In genomic region chr9:123366708-123367385, GRCm38 (mm10) we compare ENCODE assay signal across 7 mouse cellular contexts. TPM values are rescaled to one million over a fixed set of nuclear protein-coding genes. Genes with fewer than 3 reads are reported as not detected.
A peak's percentile ranks its signal among the peaks of the same experiment; 100 is the strongest.
DNase-seq lines count a peak whose midpoint lies in the region; ATAC-seq lines count a peak whose summit lies in the region.

Gene Lars2, plus strand, starts transcription at chr9:123366927.

- H3K9ac ChIP-seq in embryonic facial prominence, embryonic 12.5 days, result peak within 1 kb of the TSS; percentile 61
- H3K9ac ChIP-seq in limb, embryonic 11.5 days (ENCODE audit: low read length), result peak within 1 kb of the TSS; percentile 86
- peak within 1 kb of the TSS; percentile 67 for H3K9ac ChIP-seq in midbrain, embryonic 14.5 days (replicated peaks; ENCODE audit: low read length)

- peak within 1 kb of the TSS; percentile 83 for H3K4me3 ChIP-seq in embryonic facial prominence, embryonic 12.5 days
- peak within 1 kb of the TSS; percentile 73 for H3K4me3 ChIP-seq in limb, embryonic 11.5 days (ENCODE audit: low read depth, low read length)
- peak within 1 kb of the TSS; percentile 82 for H3K4me3 ChIP-seq in midbrain, embryonic 14.5 days (replicated peaks; ENCODE audit: low read depth, low read length)

- H3K27ac ChIP-seq in embryonic facial prominence, embryonic 12.5 days, result peak within 1 kb of the TSS; percentile 82
- H3K27ac ChIP-seq in limb, embryonic 11.5 days (replicated peaks; ENCODE audit: low read depth, low read length), result peak within 1 kb of the TSS; percentile 68
- H3K27ac ChIP-seq in midbrain, embryonic 14.5 days (replicated peaks; ENCODE audit: low read depth, low read length), result peak within 1 kb of the TSS; percentile 86

- peaks cover 8% of the 10 kb centered on the region; the same call in 1 of the 2 replicates for H3K4me1 ChIP-seq in embryonic facial prominence, embryonic 12.5 days
- no peaks in the 10 kb centered on the region for H3K4me1 ChIP-seq in limb, embryonic 11.5 days (ENCODE audit: control insufficient read depth, insufficient read depth, low read length)
- peaks cover 15% of the 10 kb centered on the region for H3K4me1 ChIP-seq in midbrain, embryonic 14.5 days (ENCODE audit: control insufficient read depth, insufficient read depth, low read length)

- DNase-seq in adrenal gland, postnatal 25 days, result peak; percentile 94
- peak; percentile 99 for DNase-seq in heart, adult 11 months
- peak; percentile 91 for DNase-seq in kidney, adult 18-20 months
- DNase-seq in limb, embryonic 11.5 days (ENCODE audit: low spot score), result peak; percentile 96
- DNase-seq in midbrain, embryonic 14.5 days, result peak; percentile 97
- peak; percentile 82 to 88 for DNase-seq in spleen, adult 18-20 months

- peak within 1 kb of the TSS; percentile 77 for H3K4me2 ChIP-seq in embryonic facial prominence, embryonic 12.5 days (replicated peaks)
- peak within 1 kb of the TSS; percentile 82 for H3K4me2 ChIP-seq in limb, embryonic 11.5 days (ENCODE audit: low read depth, severe bottlenecking)
- peak within 1 kb of the TSS; percentile 76 for H3K4me2 ChIP-seq in midbrain, embryonic 14.5 days (ENCODE audit: low read length)

- peak; percentile 94 for ATAC-seq in embryonic facial prominence, embryonic 12.5 days (ENCODE audit: insufficient number of reproducible peaks, insufficient read depth, low FRiP score, low TSS enrichment)
- ATAC-seq in limb, embryonic 11.5 days (ENCODE audit: insufficient number of reproducible peaks, low FRiP score, low TSS enrichment, low read depth), result peak; percentile 96
- peak; percentile 99 for ATAC-seq in midbrain, embryonic 14.5 days (ENCODE audit: low FRiP score, low TSS enrichment)

- H3K27me3 ChIP-seq in embryonic facial prominence, embryonic 12.5 days, result no peaks in the 10 kb centered on the region
- no peaks in the 10 kb centered on the region for H3K27me3 ChIP-seq in limb, embryonic 11.5 days (ENCODE audit: control insufficient read depth, insufficient read depth, low read length)
- no peaks in the 10 kb centered on the region for H3K27me3 ChIP-seq in midbrain, embryonic 14.5 days (ENCODE audit: control insufficient read depth, insufficient read depth, low read length)

- no peaks in the 10 kb centered on the region for H3K9me3 ChIP-seq in embryonic facial prominence, embryonic 12.5 days
- H3K9me3 ChIP-seq in limb, embryonic 11.5 days (ENCODE audit: control insufficient read depth, low read length), result no peaks in the 10 kb centered on the region
- H3K9me3 ChIP-seq in midbrain, embryonic 14.5 days (ENCODE audit: control insufficient read depth, low read length), result no peaks in the 10 kb centered on the region

- WGBS in embryonic facial prominence, embryonic 12.5 days, result under 1% methylated on average over 35 of the region's 35 CpGs
- WGBS in limb, embryonic 11.5 days, result under 1% methylated on average over 35 of the region's 35 CpGs
- under 1% methylated on average over 35 of the region's 35 CpGs for WGBS in midbrain, embryonic 14.5 days

- H3K36me3 ChIP-seq in embryonic facial prominence, embryonic 12.5 days, result peaks cover 2% of the 10 kb centered on the region; the same call in 1 of the 2 replicates
- H3K36me3 ChIP-seq in limb, embryonic 11.5 days (ENCODE audit: control insufficient read depth, insufficient read depth, low read length), result no peaks in the 10 kb centered on the region
- H3K36me3 ChIP-seq in midbrain, embryonic 14.5 days (ENCODE audit: control insufficient read depth, insufficient read depth, low read length), result no peaks in the 10 kb centered on the region

RNA-seq across cellular contexts. Expression of gene Lars2, which starts in this region (rescaled TPM):
- total RNA-seq in adrenal gland, postnatal 25 days (2021), result 68.1 and 42,328 TPM in 2 replicates
- polyA plus RNA-seq in embryonic facial prominence, embryonic 12.5 days (2016; fragmentation: Nextera tagmentation; extraction: Ambion mirVana), result 1,088 and 1,089 TPM in 2 replicates
- 934 and 1,018 TPM in 2 replicates for polyA plus RNA-seq in limb, embryonic 11.5 days (2014; fragmentation: Nextera tagmentation; extraction: Ambion mirVana)
- 1,346 and 1,403 TPM in 2 replicates for polyA plus RNA-seq in midbrain, embryonic 14.5 days (2014; fragmentation: Nextera tagmentation; extraction: Ambion mirVana)

Comparison
In these comparisons a context has a peak if more than half of its experiments do, and no peak if none do; other contexts are left out.
1. Peak in every context shown above with its lines: DNase-seq, ATAC-seq, H3K4me3 ChIP-seq and H3K27ac ChIP-seq.